Mouse (Mus musculus) lung, adult 2 months (tissue): ENCODE measurements around the gene Cmtm2b.

ENCODE experiments used
- CTCF ChIP-seq: fragments of 200-500 bp; IDR thresholded peaks from 2 replicates; pipeline ENCODE4 v1.5.1; 2011; ENCODE audit warnings: mild to moderate bottlenecking, low read length, control low read depth; ENCODE audit not compliant: insufficient read depth
- POLR2A ChIP-seq: fragments of 200-500 bp; IDR thresholded peaks from 2 replicates; pipeline ENCODE4 v1.6.1; 2011; ENCODE audit warnings: low read depth, mild to moderate bottlenecking, control low read depth, low read length, borderline replicate concordance; ENCODE audit errors: extremely low read depth

GRCm38 (mm10) chr8:104337890-104338289 lies 15.9 kb downstream of the Cmtm2b start:
- TF ChIP-seq CTCF = no peak
- TF ChIP-seq POLR2A = no peak
